Mouse (Mus musculus): ENCODE results near the gene Poc1a.

The Poc1a gene

GRCm38 (mm10) chr9:106265358-106266075 lies 15.3 kb upstream of the Poc1a start:
- no peak for DNase-seq

GRCm38 (mm10) chr9:106266936-106267657 lies 13.8 kb upstream of the Poc1a start:
- DNase-seq: no peak

- no peak for DNase-seq
Measured at GRCm38 (mm10) chr9:106268421-106268820, 12.4 kb upstream of the Poc1a start.

GRCm38 (mm10) chr9:106269076-106269788 lies 11.6 kb upstream of the Poc1a start:
- no peak for DNase-seq

- no peak for DNase-seq
Measured at GRCm38 (mm10) chr9:106269879-106270278, 11.0 kb upstream of the Poc1a start.

GRCm38 (mm10) chr9:106270656-106271055 lies 10.2 kb upstream of the Poc1a start:
- no peak for DNase-seq

DNA sequence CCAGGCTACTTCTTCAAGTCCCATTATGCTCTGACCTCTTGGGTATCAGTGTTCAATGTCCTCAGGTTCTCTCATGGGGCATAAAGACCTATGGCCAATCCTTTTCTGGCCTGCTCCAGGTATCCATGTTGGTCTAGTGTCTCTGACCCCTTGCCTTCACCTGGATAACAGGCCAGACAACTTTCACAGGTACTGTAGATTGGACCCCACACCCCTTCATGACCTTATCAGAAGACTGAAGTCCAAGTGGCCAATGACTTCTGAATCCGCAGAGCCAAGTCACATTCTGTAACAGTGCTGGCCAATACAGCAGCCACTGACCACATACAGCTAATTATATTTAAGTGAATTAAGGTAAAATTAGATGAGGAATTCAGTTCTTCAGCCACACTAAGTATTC lies 8.6 kb upstream of the Poc1a start:
- no peak for DNase-seq

- DNase-seq: no peak
Measured at GRCm38 (mm10) chr9:106273276-106273675, 7.6 kb upstream of the Poc1a start.

GRCm38 (mm10) chr9:106273791-106274190 lies 7.1 kb upstream of the Poc1a start:
- no peak for DNase-seq

GRCm38 (mm10) chr9:106274652-106275180 lies 6.1 kb upstream of the Poc1a start:
- DNase-seq: no peak

GRCm38 (mm10) chr9:106275806-106276205 lies 5.1 kb upstream of the Poc1a start:
- DNase-seq: no peak

DNA sequence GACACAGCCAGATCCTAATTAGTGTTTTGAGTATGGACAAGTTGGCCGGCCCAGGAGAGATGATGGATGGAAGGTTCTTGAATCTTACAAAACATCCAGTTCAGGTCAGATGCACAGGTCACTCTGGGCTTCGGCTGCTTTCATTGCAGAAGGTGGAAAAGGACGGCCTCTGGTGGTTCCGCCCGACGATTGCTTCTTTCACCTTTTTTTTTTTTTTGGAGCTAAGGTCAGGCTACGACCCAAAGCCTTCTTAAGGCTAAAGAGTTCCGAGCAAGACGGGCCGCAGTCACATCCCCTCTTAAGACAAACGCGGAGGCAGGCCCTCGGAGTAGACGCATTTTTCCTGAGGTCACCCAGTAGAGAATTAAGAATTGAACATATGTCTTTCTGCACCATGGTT lies 475 bp upstream of the Poc1a start:
- peak; percentile 64 for DNase-seq

DNA sequence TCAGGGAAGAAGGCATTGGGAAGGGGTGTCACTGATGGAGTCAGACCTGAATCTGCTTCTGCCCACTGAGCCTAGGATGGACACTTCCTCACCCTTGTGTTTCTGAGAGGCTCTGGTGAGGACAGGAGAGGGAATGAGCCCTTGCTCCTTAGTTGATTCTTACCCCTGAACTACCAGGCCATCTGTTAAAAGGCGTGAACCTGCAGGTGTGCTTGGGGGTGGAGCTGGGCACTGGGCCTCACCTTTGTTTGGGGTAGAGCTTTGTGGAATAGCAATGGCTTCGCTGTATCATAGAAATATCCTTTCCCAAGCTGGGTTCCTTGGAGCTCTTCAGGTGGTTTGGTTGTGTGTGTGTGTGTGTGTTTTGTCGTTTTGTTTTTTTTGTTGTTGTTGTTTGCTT lies 1.2 kb downstream of the Poc1a start:
- no peak for DNase-seq

GRCm38 (mm10) chr9:106287165-106287564 lies 6.3 kb downstream of the Poc1a start:
- no peak for DNase-seq

DNA sequence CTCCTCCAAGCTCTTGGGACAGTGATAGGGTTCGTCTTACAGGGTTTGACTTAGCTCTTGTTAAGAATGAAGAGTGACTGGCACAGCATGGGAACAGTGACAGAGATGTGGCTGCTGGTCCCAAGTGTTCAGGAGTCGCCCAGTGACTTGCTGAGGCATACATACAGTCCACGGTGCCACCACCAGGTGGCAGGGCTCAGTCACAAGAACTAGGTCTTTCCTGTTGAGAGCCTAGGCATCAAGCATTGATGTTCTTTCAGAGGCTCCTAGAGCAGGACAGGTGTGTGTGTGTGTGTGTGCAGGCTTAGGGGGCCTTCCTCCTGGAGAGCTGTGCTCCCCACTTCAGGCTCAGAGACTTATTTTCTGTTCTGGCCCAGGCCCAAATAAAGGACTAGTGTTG lies 8.0 kb downstream of the Poc1a start:
- peak; percentile 73 for DNase-seq

DNA sequence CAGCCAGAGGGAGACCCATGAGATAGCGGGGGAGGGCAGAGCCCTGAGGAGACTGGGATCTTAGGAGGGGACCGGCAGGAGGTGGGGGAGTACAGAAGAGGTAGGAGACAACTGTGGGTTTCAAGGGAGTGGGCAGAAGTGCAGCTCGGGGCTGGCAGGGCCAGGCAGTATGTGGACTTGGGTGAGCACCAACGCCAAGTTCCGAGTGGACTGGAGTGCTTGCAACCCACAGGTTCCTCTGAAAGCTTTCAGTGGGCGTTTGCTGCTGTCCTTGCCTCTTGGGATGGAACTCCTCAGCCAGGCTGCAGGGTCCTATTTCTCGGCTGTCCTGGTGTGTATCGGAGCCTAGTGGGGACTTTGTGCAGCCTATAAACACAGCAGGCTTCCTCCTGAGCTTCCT lies 9.0 kb downstream of the Poc1a start:
- DNase-seq: no peak

GRCm38 (mm10) chr9:106290636-106291122 lies 9.8 kb downstream of the Poc1a start:
- DNase-seq: no peak

GRCm38 (mm10) chr9:106293569-106294156 lies 12.8 kb downstream of the Poc1a start:
- DNase-seq: no peak

- DNase-seq: no peak
Measured at GRCm38 (mm10) chr9:106296637-106297174, 15.8 kb downstream of the Poc1a start.

DNA sequence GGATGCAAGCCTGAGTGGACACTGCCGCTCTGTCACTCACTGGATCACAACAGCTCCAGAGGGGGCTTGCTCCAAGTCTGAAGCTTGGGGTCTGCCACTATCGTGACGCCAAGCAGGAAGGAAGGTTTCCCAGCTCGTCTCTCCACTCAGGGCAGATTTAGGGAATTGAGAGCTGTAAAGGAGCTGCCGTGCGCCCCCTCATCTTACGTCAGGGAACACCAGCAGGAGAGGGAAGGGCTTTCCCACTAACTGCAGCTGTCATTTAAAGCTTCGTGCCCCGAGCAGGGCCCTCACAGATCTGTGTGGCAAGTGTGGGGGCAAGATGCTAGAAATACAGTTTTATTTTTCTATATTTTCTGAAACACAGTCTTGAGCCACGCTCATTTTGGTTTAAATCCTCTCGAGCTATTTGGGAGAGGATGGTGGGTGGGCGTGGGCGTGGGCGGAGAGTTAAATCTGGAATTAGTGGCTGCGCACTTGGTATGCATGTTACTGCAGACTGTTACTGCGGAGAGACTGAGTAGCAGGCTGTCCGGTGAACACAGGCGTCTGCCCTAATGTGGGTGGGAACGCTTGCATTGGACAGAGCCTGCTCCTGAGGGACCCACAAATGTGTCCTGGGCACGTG lies 19.4 kb downstream of the Poc1a start:
- no peak for DNase-seq

DNA sequence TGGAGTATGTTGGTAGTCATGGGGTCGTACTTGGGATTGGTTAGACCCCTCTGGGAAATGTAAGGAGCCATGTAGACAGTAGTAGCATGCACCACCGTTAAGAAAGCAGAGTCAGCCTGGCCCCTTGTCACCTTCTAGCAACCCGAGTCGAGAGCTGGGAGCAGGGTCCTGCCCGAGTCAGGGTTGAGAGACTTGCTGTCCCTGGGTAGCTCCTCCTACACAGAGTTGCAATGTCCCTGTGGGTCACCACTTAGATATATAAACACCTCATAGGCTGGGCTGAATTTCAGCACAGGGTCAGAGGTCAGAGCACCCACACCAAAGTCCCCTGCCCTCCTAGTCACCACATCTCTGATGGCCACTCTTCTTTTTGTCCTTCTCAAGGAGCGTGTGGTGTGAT lies 20.1 kb downstream of the Poc1a start:
- no peak for DNase-seq

DNA sequence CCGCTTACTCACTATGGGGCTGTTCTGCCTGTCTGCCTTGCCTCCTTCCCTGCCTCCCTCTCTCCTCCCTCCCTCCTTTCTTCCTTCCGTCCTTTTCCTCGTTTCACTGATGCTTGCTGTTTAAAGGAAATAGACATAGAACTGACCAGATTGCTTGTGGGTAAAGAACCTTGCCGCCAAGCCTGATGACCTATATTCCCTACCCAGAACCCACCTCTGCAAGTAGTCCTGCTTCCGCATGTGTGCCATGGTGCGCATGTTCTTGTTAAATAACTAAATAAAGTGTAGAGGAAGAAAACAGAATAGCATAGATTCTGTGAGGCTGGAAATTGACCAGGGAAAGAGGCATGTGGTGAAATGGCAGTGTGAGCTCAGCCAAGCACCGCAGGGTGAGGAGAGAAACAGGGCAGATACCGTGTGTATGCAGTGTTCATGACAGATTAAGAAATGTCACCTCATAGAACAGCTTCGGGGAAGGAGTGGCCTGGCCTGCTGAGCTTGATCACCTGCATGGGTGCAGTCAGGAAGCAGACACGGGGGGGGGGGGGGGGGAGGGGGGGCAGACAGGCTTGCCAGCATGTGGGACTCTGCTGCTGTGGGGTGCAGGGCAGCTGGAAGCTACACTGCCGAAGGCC lies 20.7 kb downstream of the Poc1a start:
- no peak for DNase-seq

All from cerebellum, adult 8-10 months (tissue).